Mouse (Mus musculus): ENCODE measurements around the gene AC124108.1. TPM values are rescaled to one million over a fixed set of nuclear protein-coding genes. Genes with fewer than 3 reads are reported as not detected.

The AC124108.1 gene
- 2.7 and 3.5 TPM in 2 replicates for polyA plus RNA-seq (2015; fragmentation: Nextera tagmentation; extraction: Ambion mirVana)

DNA sequence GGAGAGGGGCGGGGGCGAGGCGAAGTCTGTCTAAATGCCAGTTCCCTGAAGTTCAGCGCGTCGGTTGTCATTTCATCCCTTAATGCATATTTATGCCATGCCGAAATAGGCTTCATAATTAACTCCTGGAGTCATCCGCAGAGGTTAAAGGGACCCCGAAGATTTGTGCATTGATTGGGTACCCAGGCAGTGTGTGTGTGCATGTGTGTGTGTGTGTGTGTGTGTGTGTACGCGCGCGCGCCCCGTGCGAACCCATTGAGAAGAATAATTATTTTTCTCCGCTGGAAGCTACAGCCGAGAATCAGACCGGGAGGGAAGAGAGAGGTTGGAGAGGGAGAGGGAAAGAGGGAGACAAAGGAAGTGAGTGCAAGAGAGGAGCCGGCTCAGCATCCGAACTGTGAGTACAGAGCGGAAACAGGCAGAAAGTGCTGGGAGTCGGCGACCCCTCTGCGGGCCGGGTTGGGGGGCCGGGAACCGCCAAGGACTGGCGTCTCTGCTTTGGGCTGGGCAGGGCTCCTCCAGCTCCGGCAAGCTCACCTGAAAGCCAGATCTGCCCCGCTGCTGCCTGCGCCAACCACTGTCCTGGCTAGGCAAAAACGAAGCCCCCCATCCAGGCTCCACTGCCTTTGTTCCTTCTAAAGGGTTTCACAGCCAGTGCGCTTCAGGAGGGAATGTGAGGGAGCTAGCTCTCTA lies at the start of gene AC124108.1, which contains the start of gene Lemd1:
TSS of gene AC124108.1 (plus strand) at position 365 of the 693 bp plus-strand sequence.
TSS of gene Lemd1 (plus strand) at position 339 of the 693 bp plus-strand sequence.
- 1% methylated on average over 34 of the region's 34 CpGs for WGBS
- Histone ChIP-seq H3K4me2 (peak within 1 kb of the TSS; percentile 86), H3K27me3 (peaks cover 22% of the 10 kb centered on the region), H3K27ac (replicated peaks) (peak within 1 kb of the TSS; percentile 100), H3K36me3 (no peaks in the 10 kb centered on the region), H3K9me3 (no peaks in the 10 kb centered on the region), H3K4me3 (peak within 1 kb of the TSS; percentile 76), H3K4me1 (replicated peaks) (peaks cover 65% of the 10 kb centered on the region), H3K9ac (peak within 1 kb of the TSS; percentile 97)
- ATAC-seq (ENCODE audit: low read depth) = peak; percentile 47

DNA sequence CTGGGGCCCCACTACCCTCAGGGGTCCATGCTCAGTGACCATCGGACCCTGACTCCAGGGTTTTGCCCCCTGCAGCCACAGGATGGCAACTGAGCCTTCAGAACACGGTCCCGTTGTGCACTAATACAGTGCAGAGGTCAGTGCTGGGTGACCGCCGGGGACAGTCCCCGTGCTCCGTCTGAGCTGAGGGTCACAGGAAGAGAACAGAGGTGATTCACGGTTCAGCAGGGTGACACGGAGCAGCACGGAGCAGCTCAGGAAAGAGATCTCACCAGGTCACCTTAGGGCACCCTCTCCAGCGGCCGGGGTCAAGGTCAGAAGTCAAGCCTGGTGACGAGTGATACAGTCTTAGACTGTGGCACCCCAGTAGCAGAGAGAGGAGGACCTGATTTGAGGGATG lies 49.5 kb upstream of the AC124108.1 start:
- no peak for ATAC-seq (ENCODE audit: low read depth)
- Histone ChIP-seq H3K36me3 (no peaks in the 10 kb centered on the region), H3K27ac (replicated peaks) (no peak overlapping the region), H3K4me1 (replicated peaks) (peaks cover 31% of the 10 kb centered on the region), H3K4me3 (no peak overlapping the region), H3K9ac (no peak overlapping the region), H3K9me3 (no peaks in the 10 kb centered on the region), H3K27me3 (peaks cover 28% of the 10 kb centered on the region), H3K4me2 (no peak overlapping the region)
- WGBS = 63% methylated on average over 13 of the region's 13 CpGs

DNA sequence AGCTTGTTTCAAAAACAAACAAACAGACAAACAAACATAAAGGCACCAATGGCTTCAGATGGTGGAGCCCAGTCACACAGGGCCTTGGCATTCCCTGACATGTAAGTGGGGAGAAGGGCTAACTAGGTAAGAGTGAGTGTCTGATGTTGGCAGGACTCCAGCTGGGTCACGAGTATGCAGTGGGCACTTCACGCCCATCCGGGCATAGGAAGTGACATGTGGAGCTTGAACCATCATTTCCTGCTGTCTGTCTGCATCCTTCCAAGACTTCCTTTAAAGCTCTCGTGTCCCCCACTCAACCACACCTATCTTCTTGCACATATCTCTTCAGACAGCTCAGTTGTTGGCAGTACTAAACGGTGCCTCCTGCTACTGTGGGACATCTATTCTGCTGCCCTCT lies 48.2 kb upstream of the AC124108.1 start:
- Histone ChIP-seq H3K4me1 (replicated peaks) (peaks cover 31% of the 10 kb centered on the region), H3K9ac (no peak overlapping the region), H3K9me3 (no peaks in the 10 kb centered on the region), H3K27ac (replicated peaks) (no peak overlapping the region), H3K4me2 (no peak overlapping the region), H3K36me3 (no peaks in the 10 kb centered on the region), H3K27me3 (peaks cover 23% of the 10 kb centered on the region), H3K4me3 (no peak overlapping the region)
- no peak for ATAC-seq (ENCODE audit: low read depth)
- 77% methylated on average over 5 of the region's 5 CpGs for WGBS

DNA sequence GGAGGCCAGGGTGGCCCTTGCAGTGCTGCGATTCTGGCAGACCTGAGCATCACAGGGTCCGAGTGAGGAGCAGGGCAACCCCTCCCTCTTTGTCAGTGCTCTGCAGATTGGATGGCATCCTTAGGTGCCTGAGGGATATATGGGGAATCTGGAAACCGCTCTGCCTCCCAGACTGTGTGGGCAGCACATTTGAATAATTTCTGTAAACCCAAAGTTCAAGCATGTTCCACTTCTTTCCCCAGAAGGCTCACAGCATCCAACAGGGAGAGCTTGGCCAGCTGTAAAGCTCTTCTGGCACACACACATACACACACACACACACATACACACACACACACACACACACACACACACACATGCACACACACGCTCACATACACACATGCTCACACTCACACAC lies 47.5 kb upstream of the AC124108.1 start:
- Histone ChIP-seq H3K4me1 (replicated peaks) (peaks cover 25% of the 10 kb centered on the region), H3K4me2 (no peak overlapping the region), H3K36me3 (no peaks in the 10 kb centered on the region), H3K4me3 (no peak overlapping the region), H3K9me3 (no peaks in the 10 kb centered on the region), H3K27ac (replicated peaks) (no peak overlapping the region), H3K27me3 (peaks cover 17% of the 10 kb centered on the region), H3K9ac (no peak overlapping the region)
- no peak for ATAC-seq (ENCODE audit: low read depth)
- WGBS = 71% methylated on average over 4 of the region's 4 CpGs

DNA sequence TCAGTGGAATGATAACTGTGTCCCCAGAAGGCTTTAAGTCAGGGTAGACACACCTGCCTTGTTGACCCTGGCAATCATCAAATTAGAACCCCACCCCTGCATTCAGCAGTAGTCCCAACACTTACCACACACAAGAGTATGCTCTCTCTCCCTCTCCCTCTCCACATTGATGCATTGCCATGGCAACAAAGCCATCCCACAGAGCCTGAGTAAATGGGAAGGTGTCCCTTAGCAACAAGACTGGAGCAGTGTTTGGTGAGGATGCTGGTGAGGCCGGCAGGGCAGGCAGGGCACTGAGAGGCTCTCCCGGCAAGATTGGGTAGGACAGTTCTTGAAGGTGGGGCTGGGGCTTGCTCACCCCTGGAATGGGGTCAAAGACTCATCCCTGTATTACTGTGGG lies 47.0 kb upstream of the AC124108.1 start:
- H3K9ac ChIP-seq = no peak overlapping the region
- ATAC-seq (ENCODE audit: low read depth) = peak; percentile 72
- no peak overlapping the region for H3K27ac ChIP-seq (replicated peaks)

DNA sequence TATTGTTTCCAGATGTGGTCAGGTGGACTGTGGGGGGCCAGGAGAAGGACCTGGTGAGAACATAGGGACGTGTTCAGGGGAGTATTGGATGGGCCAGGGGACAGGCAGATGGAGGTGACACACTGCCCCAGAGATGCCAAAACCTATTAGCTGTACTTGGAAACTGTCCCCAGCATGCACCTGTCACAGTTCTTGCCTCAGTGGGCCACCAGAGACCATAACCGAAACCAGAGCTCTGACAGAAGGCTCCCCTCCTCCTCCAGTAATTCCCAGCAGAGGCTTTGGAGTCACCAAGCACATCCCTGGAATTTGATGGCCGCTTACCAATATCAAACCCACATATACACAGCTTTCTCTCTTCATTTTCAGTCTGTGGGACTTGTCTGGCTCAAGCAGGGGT lies 46.4 kb upstream of the AC124108.1 start:
- peaks cover 16% of the 10 kb centered on the region for H3K4me1 ChIP-seq (replicated peaks)
- 79% methylated on average over 3 of the region's 3 CpGs for WGBS
- H3K27me3 ChIP-seq = peaks cover 6% of the 10 kb centered on the region
- H3K4me2 ChIP-seq = no peak overlapping the region
- no peak overlapping the region for H3K4me3 ChIP-seq
- H3K36me3 ChIP-seq = no peaks in the 10 kb centered on the region
- no peaks in the 10 kb centered on the region for H3K9me3 ChIP-seq
- no peak overlapping the region for H3K9ac ChIP-seq
- ATAC-seq (ENCODE audit: low read depth) = no peak
- H3K27ac ChIP-seq (replicated peaks) = no peak overlapping the region

More for the DNA sequence above, 47.0 kb upstream of the AC124108.1 start:
- Histone ChIP-seq H3K4me2 (no peak overlapping the region), H3K4me1 (replicated peaks) (peaks cover 20% of the 10 kb centered on the region), H3K9me3 (no peaks in the 10 kb centered on the region), H3K36me3 (no peaks in the 10 kb centered on the region), H3K27me3 (peaks cover 12% of the 10 kb centered on the region), H3K4me3 (no peak overlapping the region)
- 14% methylated on average over 2 of the region's 2 CpGs for WGBS

DNA sequence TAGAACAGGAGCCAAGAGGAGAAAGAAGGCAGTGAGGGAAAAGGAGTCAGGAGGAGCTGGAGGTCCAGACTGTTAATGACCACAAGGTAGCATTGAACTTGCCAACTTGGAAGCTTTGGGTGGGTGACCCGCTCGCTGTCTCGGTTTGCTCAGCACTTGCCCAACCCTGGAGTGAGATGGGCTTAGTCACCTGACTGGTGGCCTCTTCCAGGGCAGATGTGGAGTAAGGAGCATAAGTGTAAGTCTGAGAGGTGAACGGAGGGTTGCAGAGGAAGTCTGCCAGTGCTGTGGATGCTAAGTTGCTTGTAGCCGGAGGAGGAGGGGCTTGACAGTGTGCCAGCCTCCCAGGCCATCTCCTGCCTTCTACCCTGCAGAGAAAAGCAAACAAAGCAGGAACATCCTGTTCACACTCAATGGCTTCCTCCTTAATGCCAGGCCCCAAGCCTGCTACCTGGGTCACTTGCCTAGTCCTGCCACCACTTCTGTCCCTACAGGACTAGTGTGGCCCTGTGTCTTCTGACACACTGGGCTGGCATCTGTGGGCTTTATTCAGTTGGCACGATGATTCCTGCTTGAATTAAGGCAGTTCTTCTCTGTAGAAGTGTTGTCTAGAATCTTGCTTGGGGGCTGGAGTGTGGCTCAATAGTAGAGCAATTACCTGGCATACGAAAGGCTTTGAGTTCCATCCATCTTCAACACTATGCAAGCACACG lies 45.1 kb upstream of the AC124108.1 start:
- Histone ChIP-seq H3K4me3 (no peak overlapping the region), H3K27me3 (no peaks in the 10 kb centered on the region), H3K36me3 (no peaks in the 10 kb centered on the region), H3K9me3 (no peaks in the 10 kb centered on the region), H3K27ac (replicated peaks) (no peak overlapping the region), H3K9ac (no peak overlapping the region; the same call in 1 of the 2 replicates), H3K4me1 (replicated peaks) (peaks cover 16% of the 10 kb centered on the region), H3K4me2 (no peak overlapping the region)
- ATAC-seq (ENCODE audit: low read depth) = no peak
- WGBS = 90% methylated on average over 8 of the region's 8 CpGs

DNA sequence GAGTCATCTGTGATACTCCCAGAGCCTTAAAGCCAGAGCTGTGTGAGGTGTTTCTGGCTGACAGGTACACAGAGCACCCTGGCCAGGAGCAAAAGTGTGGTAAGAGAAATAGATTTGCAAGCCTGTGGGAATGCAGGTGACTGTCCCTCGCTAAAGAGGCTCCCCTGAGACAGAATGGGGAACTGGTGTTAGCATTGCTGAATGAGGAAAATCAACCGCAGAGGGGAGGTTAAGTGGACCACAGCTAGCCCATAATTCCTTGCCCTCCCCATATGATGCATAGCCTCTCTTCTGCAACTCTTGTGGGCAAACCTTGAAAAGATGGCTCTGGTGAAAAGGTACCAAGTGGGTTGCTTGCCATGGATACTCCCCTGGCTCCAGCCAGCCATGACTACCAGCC lies 41.8 kb upstream of the AC124108.1 start:
- 60% methylated on average over 2 of the region's 2 CpGs for WGBS
- no peaks in the 10 kb centered on the region for H3K9me3 ChIP-seq
- no peak for ATAC-seq (ENCODE audit: low read depth)
- no peak overlapping the region for H3K4me3 ChIP-seq
- H3K27ac ChIP-seq (replicated peaks) = no peak overlapping the region
- no peak overlapping the region for H3K9ac ChIP-seq
- H3K27me3 ChIP-seq = no peaks in the 10 kb centered on the region
- no peaks in the 10 kb centered on the region for H3K36me3 ChIP-seq
- no peak overlapping the region for H3K4me2 ChIP-seq
- peaks cover 5% of the 10 kb centered on the region for H3K4me1 ChIP-seq (replicated peaks)

DNA sequence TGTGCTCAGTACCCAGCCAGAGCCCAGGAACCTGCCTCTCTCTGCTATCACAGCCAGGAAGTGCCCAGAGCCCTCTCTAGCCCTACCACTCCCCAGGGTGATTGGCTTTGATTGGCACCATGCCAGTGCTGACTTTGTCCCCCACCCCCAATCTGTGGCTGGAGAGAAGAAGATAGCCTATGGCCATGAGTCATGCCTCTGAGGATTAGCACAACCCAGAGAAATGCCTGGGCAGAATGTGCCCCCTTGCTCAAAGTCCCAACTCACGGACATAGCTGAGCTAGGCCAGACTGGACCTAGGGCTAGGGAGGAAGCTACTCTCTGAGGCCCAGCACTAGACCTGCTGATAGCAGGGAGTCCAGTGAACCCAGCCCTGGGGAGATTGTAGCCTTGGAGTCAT lies 41.1 kb upstream of the AC124108.1 start:
- no peaks in the 10 kb centered on the region for H3K9me3 ChIP-seq
- no peaks in the 10 kb centered on the region for H3K36me3 ChIP-seq
- no peak for ATAC-seq (ENCODE audit: low read depth)
- no peak overlapping the region for H3K4me2 ChIP-seq
- no peaks in the 10 kb centered on the region for H3K27me3 ChIP-seq
- H3K27ac ChIP-seq (replicated peaks) = no peak overlapping the region
- H3K4me3 ChIP-seq = no peak overlapping the region
- no peak overlapping the region for H3K9ac ChIP-seq
- no peaks in the 10 kb centered on the region for H3K4me1 ChIP-seq (replicated peaks)
- 48% methylated on average over 1 of the region's 1 CpGs for WGBS

DNA sequence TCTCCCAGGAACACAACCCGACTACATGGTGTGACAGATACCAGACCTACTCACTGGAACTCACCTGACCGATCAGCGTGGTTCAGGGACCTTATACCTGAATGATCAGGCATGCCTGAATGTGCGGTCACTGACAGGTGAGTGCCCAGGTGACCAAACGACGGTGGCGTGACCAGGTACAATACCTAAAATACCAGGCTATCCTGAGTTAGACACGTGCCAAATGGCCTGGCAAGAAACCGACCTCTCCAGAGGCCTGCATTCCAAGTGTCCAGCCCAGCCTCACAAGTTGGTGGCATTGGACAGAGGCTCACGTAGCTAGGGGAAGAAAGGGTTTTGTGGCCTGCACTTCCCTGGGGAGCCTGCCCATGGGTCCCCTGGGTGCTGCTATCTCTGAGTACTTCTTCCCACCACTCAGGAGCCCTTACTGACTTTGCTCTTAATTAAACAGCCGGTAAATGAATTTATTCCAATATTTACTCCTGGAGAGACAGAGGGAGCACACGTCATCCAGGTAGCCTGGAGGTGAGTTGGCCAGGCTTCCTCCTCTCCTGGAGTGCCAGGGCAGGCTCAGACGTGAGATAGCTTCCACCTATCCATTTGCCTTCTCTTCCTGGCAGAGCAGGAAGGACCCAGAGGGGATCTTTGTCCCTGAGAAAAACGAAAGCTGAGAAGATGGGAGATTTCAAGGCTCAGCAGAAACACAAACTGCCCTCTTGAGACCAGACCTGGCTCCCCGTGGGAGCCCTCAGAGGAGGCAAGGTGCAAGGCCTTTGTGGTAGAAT lies 40.2 kb upstream of the AC124108.1 start:
- no peaks in the 10 kb centered on the region for H3K27me3 ChIP-seq
- no peak overlapping the region for H3K9ac ChIP-seq
- no peaks in the 10 kb centered on the region for H3K4me1 ChIP-seq (replicated peaks)
- no peak for ATAC-seq (ENCODE audit: low read depth)
- no peak overlapping the region for H3K27ac ChIP-seq (replicated peaks)
- H3K9me3 ChIP-seq = no peaks in the 10 kb centered on the region
- H3K4me2 ChIP-seq = no peak overlapping the region
- no peak overlapping the region for H3K4me3 ChIP-seq
- 73% methylated on average over 15 of the region's 15 CpGs for WGBS
- no peaks in the 10 kb centered on the region for H3K36me3 ChIP-seq

DNA sequence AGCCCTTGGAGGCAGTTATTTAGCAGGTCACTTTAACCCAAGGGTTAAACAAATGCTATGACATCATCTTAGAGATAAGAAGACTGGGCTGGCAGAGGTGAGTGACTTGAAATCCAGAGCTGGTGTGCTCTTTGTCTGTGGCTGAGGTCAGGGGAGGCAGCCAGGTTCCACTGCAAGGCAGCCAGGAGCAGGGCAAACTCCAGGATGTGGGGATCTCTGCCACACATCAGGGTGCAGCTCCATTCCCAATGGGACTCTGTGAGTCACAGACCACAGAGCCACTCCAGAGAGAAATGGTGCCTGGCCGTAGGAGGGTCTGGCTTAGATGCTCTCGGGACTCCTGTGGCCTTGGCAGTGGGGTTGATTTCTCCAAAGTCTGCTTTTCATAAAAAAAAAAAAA lies 39.3 kb upstream of the AC124108.1 start:
- Histone ChIP-seq H3K9me3 (no peaks in the 10 kb centered on the region), H3K4me1 (replicated peaks) (no peaks in the 10 kb centered on the region), H3K9ac (no peak overlapping the region), H3K36me3 (no peaks in the 10 kb centered on the region), H3K4me3 (no peak overlapping the region), H3K27me3 (no peaks in the 10 kb centered on the region), H3K4me2 (no peak overlapping the region), H3K27ac (replicated peaks) (no peak overlapping the region)
- no peak for ATAC-seq (ENCODE audit: low read depth)
- WGBS = 70% methylated on average over 2 of the region's 2 CpGs

DNA sequence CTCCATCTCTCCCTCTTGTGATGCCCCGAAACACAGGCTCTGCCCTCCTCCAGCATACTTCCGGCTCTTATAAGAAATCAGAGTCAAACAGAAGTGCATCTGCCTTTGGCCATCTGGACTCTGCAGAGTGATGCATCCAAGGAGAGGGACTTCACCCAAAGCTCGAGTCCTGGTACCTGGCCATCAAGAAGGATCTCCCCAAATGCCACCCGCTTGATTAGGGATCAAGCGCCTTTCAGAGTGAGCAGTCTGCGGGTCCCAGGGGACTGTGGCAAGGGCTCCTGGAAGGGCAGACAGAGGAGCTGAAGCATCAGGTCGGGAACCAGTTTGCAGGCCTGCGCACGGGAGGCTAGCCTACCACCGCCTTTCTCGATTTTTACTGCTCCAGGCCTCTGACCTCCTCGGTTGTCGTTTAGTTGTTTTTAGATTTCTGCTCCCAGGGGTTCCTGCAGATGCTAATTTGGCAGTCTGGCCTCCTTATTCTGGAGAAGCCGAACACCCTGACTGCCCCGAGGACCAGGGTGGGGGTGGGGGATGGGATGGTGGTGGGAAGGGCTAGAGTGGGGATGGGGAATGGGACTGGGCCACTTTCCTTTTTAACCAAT lies 38.1 kb upstream of the AC124108.1 start:
- Histone ChIP-seq H3K27me3 (peaks cover 2% of the 10 kb centered on the region), H3K27ac (replicated peaks) (no peak overlapping the region), H3K9ac (no peak overlapping the region), H3K4me1 (replicated peaks) (peaks cover 8% of the 10 kb centered on the region), H3K4me3 (no peak overlapping the region), H3K9me3 (no peaks in the 10 kb centered on the region), H3K4me2 (no peak overlapping the region), H3K36me3 (no peaks in the 10 kb centered on the region)
- 30% methylated on average over 15 of the region's 15 CpGs for WGBS
- no peak for ATAC-seq (ENCODE audit: low read depth)

Data from neural tube, embryonic 13.5 days (tissue).